Mouse (Mus musculus) liver, postnatal 0 days (tissue): ENCODE data around the gene Msmp. TPM values are rescaled to one million over a fixed set of nuclear protein-coding genes. Genes with fewer than 3 reads are reported as not detected.

Source experiments
- ATAC-seq: fragments of 200-750 bp; cut with Nextera tagmentation; 2 replicates; pipeline ENCODE4 v1.8.0; 2017; ENCODE audit warnings: mild to moderate bottlenecking, moderate library complexity
- DNase-seq: peaks from one replicate; pipeline ENCODE4 v3.0.0-alpha.2; 2016
- H3K27ac ChIP-seq: fragments of 300-500 bp; sonication (generic); 2 replicates; pipeline ENCODE4 v1.5.1; 2014; ENCODE audit warnings: antibody characterized with exemption, moderate library complexity, mild to moderate bottlenecking, low read depth
- H3K27me3 ChIP-seq: fragments of 300-500 bp; sonication (generic); 2 replicates; pipeline ENCODE4 v1.6.1; 2014; ENCODE audit warnings: low read length, control low read depth, mixed read lengths; ENCODE audit not compliant: insufficient read depth
- H3K36me3 ChIP-seq: fragments of 300-500 bp; sonication (generic); replicated peaks from 2 replicates; pipeline ENCODE4 v1.6.1; 2014; ENCODE audit warnings: mild to moderate bottlenecking, control low read depth, low read length, moderate library complexity, mixed read lengths; ENCODE audit not compliant: insufficient read depth
- H3K4me1 ChIP-seq: fragments of 300-500 bp; sonication (generic); 2 replicates; pipeline ENCODE4 v1.6.1; 2014; ENCODE audit warnings: antibody characterized with exemption, mild to moderate bottlenecking, control low read depth; ENCODE audit not compliant: insufficient read depth
- H3K4me2 ChIP-seq: fragments of 300-500 bp; sonication (generic); 2 replicates; pipeline ENCODE4 v1.6.1; 2014; ENCODE audit warnings: low read depth, mild to moderate bottlenecking, low read length, moderate library complexity, mixed read lengths
- H3K4me3 ChIP-seq: fragments of 300-500 bp; sonication (generic); 2 replicates; pipeline ENCODE4 v1.5.1; 2014; ENCODE audit warnings: low read depth, low read length
- H3K9ac ChIP-seq: fragments of 300-500 bp; sonication (generic); replicated peaks from 2 replicates; pipeline ENCODE4 v1.6.1; 2014; ENCODE audit warnings: mild to moderate bottlenecking, moderate library complexity
- H3K9me3 ChIP-seq: fragments of 300-500 bp; sonication (generic); 2 replicates; pipeline ENCODE4 v1.6.1; 2016; ENCODE audit warnings: mild to moderate bottlenecking, control low read depth, low read length, mixed read lengths
- CTCF ChIP-seq: sonication (generic); IDR thresholded peaks from 2 replicates; pipeline ENCODE4 v1.5.1; 2016; ENCODE audit warnings: antibody characterized with exemption, low read depth
- EP300 ChIP-seq: IDR thresholded peaks from 2 replicates; pipeline ENCODE4 v1.6.1; 2016; ENCODE audit warnings: antibody characterized with exemption, low read depth, mild to moderate bottlenecking
- WGBS: fragments of 180-500 bp; shearing (Covaris S2); extraction: QIAGEN DNeasy Blood & Tissue Kit; methylation state at CpG from one replicate; pipeline ENCODE4 v1.1.7; 2014; ENCODE audit not compliant: insufficient replicate concordance; 5-methylcytosine and 5-hydroxymethylcytosine counted together
- polyA plus RNA-seq: library from polyadenylated mRNA; unstranded; fragments of >200 nt; fragmentation: Nextera tagmentation; extraction: Ambion mirVana; gene quantifications from 2 replicates; pipeline ENCODE4 v1.2.1, GENCODE M21; 2015

Msmp gene
- polyA plus RNA-seq, 1 experiment from 2014 or later = 0.96 TPM

DNA sequence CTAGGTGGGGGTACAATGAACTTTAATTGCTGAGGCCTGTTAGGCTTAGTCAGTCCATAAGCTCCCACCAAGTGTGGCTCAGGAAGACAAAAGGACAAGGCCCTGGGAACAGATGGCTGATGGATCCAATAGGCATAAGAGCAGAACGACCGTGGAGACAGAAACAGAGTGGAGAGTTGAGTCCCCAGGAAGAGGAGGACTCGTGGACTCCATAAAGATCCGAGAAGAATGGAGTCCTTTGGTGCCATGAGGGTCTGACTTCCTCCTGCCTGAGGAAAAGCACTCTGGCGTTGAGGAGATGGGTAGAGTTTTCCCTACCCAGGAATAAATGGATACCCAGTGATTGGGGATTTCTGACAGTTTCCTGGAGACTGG, 46.4 kb upstream of the Msmp start:
- 31% methylated on average over 5 of the region's 5 CpGs for WGBS
- Histone ChIP-seq H3K4me1 (no peaks in the 10 kb centered on the region), H3K27me3 (peaks cover 26% of the 10 kb centered on the region), H3K9ac (no peak overlapping the region), H3K4me3 (peak overlapping the region; percentile 55), H3K4me2 (peak overlapping the region; percentile 86; the same call in 1 of the 2 replicates), H3K27ac (no peak overlapping the region), H3K9me3 (no peaks in the 10 kb centered on the region), H3K36me3 (no peaks in the 10 kb centered on the region)
- TF ChIP-seq EP300 (no peak), CTCF (no peak)
- ATAC-seq (no peak), DNase-seq (no peak)

DNA sequence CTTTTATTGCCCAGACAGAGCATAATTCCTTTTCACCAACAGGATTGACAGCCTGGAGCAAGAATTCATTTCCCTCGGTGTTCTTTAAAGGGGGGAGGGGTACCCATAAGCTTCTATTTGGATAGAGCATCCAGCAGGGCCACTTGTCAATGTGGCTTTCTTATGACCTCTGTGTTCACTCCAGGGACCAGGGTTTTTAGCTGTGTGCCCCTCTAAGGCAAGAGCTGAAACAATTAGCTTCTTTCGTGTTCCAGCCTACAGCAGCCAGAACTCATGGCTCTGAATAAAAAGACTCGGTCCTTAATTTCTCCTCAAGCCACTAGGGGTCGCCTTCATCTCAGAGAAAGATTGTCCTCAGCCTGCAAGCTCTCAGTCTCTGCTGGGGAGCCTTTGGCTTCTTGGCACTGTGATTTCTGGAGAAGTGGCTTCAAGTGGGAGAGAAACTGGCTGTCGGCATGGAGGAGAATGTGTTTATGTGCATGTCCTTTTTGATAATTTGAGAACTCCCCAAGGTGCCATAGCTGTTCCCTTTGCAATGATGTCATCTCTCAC, 45.8 kb upstream of the Msmp start:
- Histone ChIP-seq H3K36me3 (no peaks in the 10 kb centered on the region), H3K27ac (no peak overlapping the region), H3K9me3 (peaks cover 4% of the 10 kb centered on the region; the same call in 1 of the 2 replicates), H3K27me3 (peaks cover 26% of the 10 kb centered on the region), H3K4me1 (no peaks in the 10 kb centered on the region), H3K4me3 (no peak overlapping the region), H3K9ac (no peak overlapping the region), H3K4me2 (peak overlapping the region; percentile 46)
- peak; percentile 75 for DNase-seq
- ATAC-seq = peak; percentile 58; the same call in 1 of the 2 replicates
- TF ChIP-seq CTCF (peak; percentile 92), EP300 (no peak)
- WGBS = 11% methylated on average over 5 of the region's 5 CpGs

DNA sequence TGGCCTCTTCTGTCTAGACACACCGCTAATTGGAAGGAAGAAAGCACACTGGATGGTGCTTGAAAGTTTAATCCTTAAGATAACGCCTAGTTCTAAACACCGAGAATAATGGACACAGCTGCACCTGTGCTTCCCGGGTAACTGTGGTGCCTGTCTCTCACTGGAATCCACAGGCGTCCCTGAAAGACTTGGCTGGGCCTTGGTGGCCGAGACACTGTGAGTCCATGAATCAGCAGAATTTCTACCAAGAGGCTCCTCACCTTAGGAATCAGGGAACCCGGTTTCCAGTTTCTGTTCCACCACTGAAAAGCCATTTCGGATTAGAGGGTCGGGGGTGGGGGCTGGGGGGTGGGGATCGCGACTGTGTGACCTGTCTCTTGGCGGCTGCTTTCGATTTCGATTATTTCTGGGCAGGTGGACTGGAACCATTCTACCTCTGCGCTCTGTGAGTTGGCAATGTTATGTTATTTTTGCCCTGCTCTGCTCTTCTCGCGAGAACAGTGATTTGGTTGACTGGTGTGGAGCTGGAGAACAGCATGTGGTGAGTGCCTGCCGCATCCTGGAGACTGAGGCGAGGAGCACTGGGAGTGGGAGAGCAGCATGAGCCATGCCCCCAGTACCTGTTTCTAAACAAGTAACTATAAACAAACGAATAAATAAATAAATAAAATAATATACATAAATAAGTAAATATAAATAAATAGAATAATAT, 45.0 kb upstream of the Msmp start:
- H3K9ac ChIP-seq = no peak overlapping the region
- H3K4me2 ChIP-seq = peak overlapping the region; percentile 31; the same call in 1 of the 2 replicates
- no peaks in the 10 kb centered on the region for H3K36me3 ChIP-seq
- TF ChIP-seq CTCF (no peak), EP300 (no peak)
- no peak overlapping the region for H3K27ac ChIP-seq
- DNase-seq (peak; percentile 15), ATAC-seq (peak; percentile 50)
- H3K9me3 ChIP-seq = peaks cover 4% of the 10 kb centered on the region
- no peaks in the 10 kb centered on the region for H3K4me1 ChIP-seq
- WGBS = 56% methylated on average over 20 of the region's 20 CpGs
- H3K4me3 ChIP-seq = no peak overlapping the region
- peaks cover 26% of the 10 kb centered on the region for H3K27me3 ChIP-seq

DNA sequence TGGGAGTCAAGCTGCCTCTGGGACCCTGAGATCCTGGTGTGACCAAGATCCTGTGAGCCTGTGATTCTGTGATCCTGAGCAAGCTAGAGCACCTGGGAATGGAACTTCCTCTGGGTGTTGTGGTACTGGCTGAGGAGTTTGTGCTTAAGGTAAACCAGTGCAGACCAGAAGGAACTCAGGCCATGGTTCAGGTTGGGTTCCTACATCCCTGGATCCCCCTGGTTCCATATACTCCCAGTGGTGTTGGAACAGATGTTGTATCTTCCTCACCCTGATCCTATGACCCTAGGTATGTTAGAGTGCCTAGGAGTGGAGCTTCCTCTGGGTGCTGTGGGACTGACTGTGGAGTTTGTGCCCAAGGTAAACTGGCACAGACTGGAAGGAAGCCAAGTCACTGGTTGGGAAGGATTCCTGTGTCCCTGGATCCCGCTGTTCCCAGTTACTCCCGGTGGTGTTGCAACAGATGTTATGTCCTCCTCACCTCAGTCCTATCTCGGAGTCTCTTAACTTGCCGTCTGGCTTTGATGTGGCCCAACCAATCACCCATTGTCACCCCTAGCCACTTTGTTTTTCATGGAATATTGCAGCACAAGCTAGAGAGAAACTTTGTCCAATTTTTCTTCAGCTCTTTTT, 36.0 kb upstream of the Msmp start:
- Histone ChIP-seq H3K9ac (no peak overlapping the region), H3K4me2 (no peak overlapping the region), H3K9me3 (peaks cover under 1% of the 10 kb centered on the region), H3K36me3 (no peaks in the 10 kb centered on the region), H3K4me3 (no peak overlapping the region), H3K27ac (no peak overlapping the region), H3K27me3 (no peaks in the 10 kb centered on the region), H3K4me1 (no peaks in the 10 kb centered on the region)
- ATAC-seq = no peak
- peak; percentile 8 for DNase-seq
- 80% methylated on average over 4 of the region's 4 CpGs for WGBS
- no peak for TF ChIP-seq EP300
- TF ChIP-seq CTCF = no peak

DNA sequence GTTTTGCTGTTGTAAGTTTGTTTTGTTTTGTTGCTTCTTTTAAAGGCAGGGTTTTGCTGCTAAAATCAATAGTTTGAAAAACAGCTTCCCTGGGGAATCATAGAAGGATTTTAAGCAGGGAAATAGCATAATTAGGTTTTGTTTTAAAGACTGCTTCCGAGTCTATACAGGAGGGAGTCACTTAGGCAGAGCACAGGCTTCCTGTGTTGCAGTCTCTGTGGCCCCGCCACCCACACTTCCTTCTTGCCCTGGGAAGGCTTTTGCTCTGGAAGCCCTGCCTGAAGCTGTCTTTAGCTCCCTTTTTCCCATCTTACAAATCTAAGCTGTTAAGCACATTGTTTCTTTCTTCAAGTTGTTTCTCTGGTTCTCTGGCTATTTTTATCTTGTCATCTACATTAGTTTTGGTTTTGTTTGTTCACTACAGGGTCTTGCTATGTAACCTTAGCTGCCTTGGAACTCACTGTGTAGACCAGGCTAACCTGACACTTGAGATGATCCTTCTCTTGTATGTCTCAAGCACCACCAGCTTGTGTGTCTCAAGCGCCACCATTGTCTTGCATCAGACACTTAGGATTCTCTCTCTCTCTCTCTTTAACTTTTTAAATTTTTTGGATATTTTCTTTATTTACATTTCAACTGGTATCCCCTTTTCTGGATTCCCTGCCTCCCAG, 28.9 kb upstream of the Msmp start:
- WGBS = 35% methylated on average over 3 of the region's 3 CpGs
- H3K27ac ChIP-seq = peak overlapping the region; percentile 62
- H3K4me3 ChIP-seq = no peak overlapping the region
- H3K9ac ChIP-seq = peak overlapping the region; percentile 41; the same call in 1 of the 2 replicates
- H3K4me1 ChIP-seq = peaks cover 6% of the 10 kb centered on the region; the same call in 1 of the 2 replicates
- no peaks in the 10 kb centered on the region for H3K27me3 ChIP-seq
- H3K9me3 ChIP-seq = no peaks in the 10 kb centered on the region
- ATAC-seq (peak; percentile 83), DNase-seq (peak; percentile 39)
- no peaks in the 10 kb centered on the region for H3K36me3 ChIP-seq
- peak overlapping the region; percentile 62 for H3K4me2 ChIP-seq
- TF ChIP-seq EP300 (0 out of 2 replicates have a peak, but pooled peaks have one; percentile 1), CTCF (no peak)

DNA sequence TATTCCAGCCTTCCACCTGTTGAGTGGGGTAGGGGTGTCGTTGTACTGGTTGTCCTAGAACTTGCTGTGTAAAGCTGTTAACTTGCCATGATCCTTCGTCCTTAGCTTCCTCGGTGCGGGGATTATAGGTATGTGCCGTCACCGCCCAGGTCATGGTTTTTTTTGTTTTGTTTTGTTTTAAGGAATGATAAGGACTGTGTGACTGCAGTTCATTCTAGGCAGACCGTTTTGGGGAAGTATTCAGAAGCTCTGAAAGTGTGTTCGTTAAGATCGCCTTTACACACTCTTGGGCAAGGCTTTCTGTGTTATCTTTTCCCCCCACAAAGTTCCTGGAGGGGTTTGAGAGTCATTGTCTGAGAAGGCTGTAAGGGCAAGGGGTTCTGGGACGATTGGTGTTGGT, 28.2 kb upstream of the Msmp start:
- Histone ChIP-seq H3K4me3 (0 out of 2 replicates have a peak overlapping the region, but pooled peaks have one; percentile 5), H3K27me3 (no peaks in the 10 kb centered on the region), H3K4me1 (peaks cover 6% of the 10 kb centered on the region; the same call in 1 of the 2 replicates), H3K36me3 (no peaks in the 10 kb centered on the region), H3K9ac (peak overlapping the region; percentile 12; the same call in 1 of the 2 replicates), H3K27ac (peak overlapping the region; percentile 62), H3K9me3 (no peaks in the 10 kb centered on the region), H3K4me2 (peak overlapping the region; percentile 62)
- ATAC-seq (peak; percentile 48), DNase-seq (no peak)
- WGBS = 26% methylated on average over 10 of the region's 10 CpGs
- TF ChIP-seq CTCF (no peak), EP300 (0 out of 2 replicates have a peak, but pooled peaks have one; percentile 2)
